Mouse (Mus musculus): ENCODE measurements at regions not wholly inside any gene's neighbourhood (a gene's known extent, or its start where the extent isn't known, plus 50 kb on each side); places are given as distances from the start of the nearest gene placed in this dataset.

GRCm38 (mm10) chr17:51246038-51246437 is 66.9 kb upstream of the Tbc1d5 start:
- no peak for DNase-seq

GRCm38 (mm10) chr17:51240360-51240993 is 61.3 kb upstream of the Tbc1d5 start:
- DNase-seq: peak; percentile 64 to 74

GRCm38 (mm10) chr17:51239465-51239864 is 60.3 kb upstream of the Tbc1d5 start:
- DNase-seq: peak in 1 of 2 experiments; percentile 11

Measured in B cell, adult 2 months (primary cell).